Mouse (Mus musculus) liver, embryonic 16.5 days (tissue): ENCODE results near the gene Xrra1. TPM values are rescaled to one million over a fixed set of nuclear protein-coding genes. Genes with fewer than 3 reads are reported as not detected.

Experiments used
- ATAC-seq: fragments of 200-750 bp; cut with Nextera tagmentation; 2 replicates; pipeline ENCODE4 v1.8.0; 2017; ENCODE audit warnings: low read depth, mild to moderate bottlenecking, moderate number of reproducible peaks, moderate library complexity
- H3K27ac ChIP-seq: fragments of 300-500 bp; sonication (generic); 2 replicates; pipeline ENCODE4 v1.5.1; 2014; ENCODE audit warnings: mild to moderate bottlenecking, low read length
- H3K27me3 ChIP-seq: fragments of 300-500 bp; sonication (generic); 2 replicates; pipeline ENCODE4 v1.6.1; 2014; ENCODE audit warnings: low read depth, low read length, mixed read lengths; ENCODE audit not compliant: control insufficient read depth, insufficient read depth
- H3K36me3 ChIP-seq: fragments of 300-500 bp; sonication (generic); 2 replicates; pipeline ENCODE4 v1.6.1; 2014; ENCODE audit warnings: mild to moderate bottlenecking; ENCODE audit not compliant: control insufficient read depth, insufficient read depth
- H3K4me1 ChIP-seq: fragments of 300-500 bp; sonication (generic); 2 replicates; pipeline ENCODE4 v1.6.1; 2014; ENCODE audit warnings: low read depth, low read length, mixed read lengths; ENCODE audit not compliant: control insufficient read depth
- H3K4me2 ChIP-seq: fragments of 300-500 bp; sonication (generic); 2 replicates; pipeline ENCODE4 v1.6.1; 2014; ENCODE audit warnings: low read depth, low read length, mixed read lengths
- H3K4me3 ChIP-seq: fragments of 300-500 bp; sonication (generic); 2 replicates; pipeline ENCODE4 v1.5.1; 2014; ENCODE audit warnings: low read depth, mild to moderate bottlenecking, low read length
- H3K9ac ChIP-seq: fragments of 300-500 bp; sonication (generic); 2 replicates; pipeline ENCODE4 v1.6.1; 2014; ENCODE audit warnings: low read depth, low read length
- H3K9me3 ChIP-seq: fragments of 300-500 bp; sonication (generic); replicated peaks from 2 replicates; pipeline ENCODE4 v1.6.1; 2016; ENCODE audit warnings: low read length; ENCODE audit not compliant: control insufficient read depth
- WGBS: fragments of 180-500 bp; shearing (Covaris S2); extraction: QIAGEN DNeasy Blood & Tissue Kit; methylation state at CpG from one replicate; pipeline ENCODE4 v1.1.7; 2014; ENCODE audit not compliant: insufficient replicate concordance; 5-methylcytosine and 5-hydroxymethylcytosine counted together
- polyA plus RNA-seq: library from polyadenylated mRNA; unstranded; fragments of >200 nt; fragmentation: Nextera tagmentation; extraction: Ambion mirVana; gene quantifications from 2 replicates; pipeline ENCODE4 v1.2.1, GENCODE M21; 2015

The Xrra1 gene
- polyA plus RNA-seq, 1 experiment from 2014 or later = not detected

- no peak overlapping the region for H3K4me3 ChIP-seq
- no peak overlapping the region for H3K27ac ChIP-seq
- no peak overlapping the region for H3K9ac ChIP-seq
- H3K4me2 ChIP-seq = no peak overlapping the region
- no peaks in the 10 kb centered on the region for H3K4me1 ChIP-seq
- no peaks in the 10 kb centered on the region for H3K9me3 ChIP-seq
- H3K36me3 ChIP-seq = no peaks in the 10 kb centered on the region
- no peak for ATAC-seq
- 2% methylated on average over 3 of the region's 3 CpGs for WGBS
- no peaks in the 10 kb centered on the region for H3K27me3 ChIP-seq
Measured at GRCm38 (mm10) chr7:99876345-99876744, 17.4 kb downstream of the Xrra1 start.

- no peaks in the 10 kb centered on the region for H3K36me3 ChIP-seq
- H3K27me3 ChIP-seq = no peaks in the 10 kb centered on the region
- no peak for ATAC-seq
- no peak overlapping the region for H3K27ac ChIP-seq
- no peaks in the 10 kb centered on the region for H3K9me3 ChIP-seq
- H3K4me2 ChIP-seq = no peak overlapping the region
- H3K9ac ChIP-seq = no peak overlapping the region
- 54% methylated on average over 2 of the region's 2 CpGs for WGBS
- no peaks in the 10 kb centered on the region for H3K4me1 ChIP-seq
- H3K4me3 ChIP-seq = no peak overlapping the region
Measured at GRCm38 (mm10) chr7:99878254-99878653, 19.3 kb downstream of the Xrra1 start.

GRCm38 (mm10) chr7:99887230-99887735, 28.4 kb downstream of the Xrra1 start:
- Histone ChIP-seq H3K4me1 (no peaks in the 10 kb centered on the region), H3K27me3 (no peaks in the 10 kb centered on the region), H3K36me3 (no peaks in the 10 kb centered on the region), H3K4me3 (no peak overlapping the region), H3K4me2 (no peak overlapping the region), H3K27ac (no peak overlapping the region), H3K9me3 (no peaks in the 10 kb centered on the region), H3K9ac (no peak overlapping the region)
- WGBS = 40% methylated on average over 2 of the region's 2 CpGs
- ATAC-seq = no peak

- H3K36me3 ChIP-seq = no peaks in the 10 kb centered on the region
- H3K4me1 ChIP-seq = no peaks in the 10 kb centered on the region
- no peak overlapping the region for H3K27ac ChIP-seq
- no peaks in the 10 kb centered on the region for H3K27me3 ChIP-seq
- H3K9me3 ChIP-seq = no peaks in the 10 kb centered on the region
- H3K4me2 ChIP-seq = no peak overlapping the region
- H3K9ac ChIP-seq = no peak overlapping the region
- no peak overlapping the region for H3K4me3 ChIP-seq
- ATAC-seq = no peak
Measured at GRCm38 (mm10) chr7:99887743-99888142, 28.8 kb downstream of the Xrra1 start.

GRCm38 (mm10) chr7:99889175-99889880, 30.4 kb downstream of the Xrra1 start:
- 29% methylated on average over 10 of the region's 10 CpGs for WGBS
- H3K9me3 ChIP-seq = no peaks in the 10 kb centered on the region
- H3K4me3 ChIP-seq = no peak overlapping the region
- no peak overlapping the region for H3K9ac ChIP-seq
- H3K36me3 ChIP-seq = no peaks in the 10 kb centered on the region
- H3K27me3 ChIP-seq = no peaks in the 10 kb centered on the region
- H3K4me1 ChIP-seq = no peaks in the 10 kb centered on the region
- no peak overlapping the region for H3K27ac ChIP-seq
- ATAC-seq = no peak
- H3K4me2 ChIP-seq = no peak overlapping the region

- Histone ChIP-seq H3K4me2 (no peak overlapping the region), H3K4me3 (no peak overlapping the region), H3K9me3 (no peaks in the 10 kb centered on the region), H3K27ac (no peak overlapping the region), H3K4me1 (no peaks in the 10 kb centered on the region), H3K27me3 (no peaks in the 10 kb centered on the region), H3K36me3 (no peaks in the 10 kb centered on the region), H3K9ac (no peak overlapping the region)
- ATAC-seq = no peak
- 53% methylated on average over 3 of the region's 3 CpGs for WGBS
Measured at GRCm38 (mm10) chr7:99890168-99890755, 31.3 kb downstream of the Xrra1 start.

- no peaks in the 10 kb centered on the region for H3K27me3 ChIP-seq
- no peaks in the 10 kb centered on the region for H3K9me3 ChIP-seq
- no peak for ATAC-seq
- no peaks in the 10 kb centered on the region for H3K4me1 ChIP-seq
- WGBS = 34% methylated on average over 3 of the region's 3 CpGs
- H3K27ac ChIP-seq = no peak overlapping the region
- H3K36me3 ChIP-seq = no peaks in the 10 kb centered on the region
- H3K4me2 ChIP-seq = no peak overlapping the region
- no peak overlapping the region for H3K9ac ChIP-seq
- H3K4me3 ChIP-seq = no peak overlapping the region
Measured at GRCm38 (mm10) chr7:99891471-99891870, 32.6 kb downstream of the Xrra1 start.

GRCm38 (mm10) chr7:99892351-99892750, 33.4 kb downstream of the Xrra1 start:
- Histone ChIP-seq H3K9ac (no peak overlapping the region), H3K27ac (no peak overlapping the region), H3K4me1 (no peaks in the 10 kb centered on the region), H3K27me3 (no peaks in the 10 kb centered on the region), H3K36me3 (no peaks in the 10 kb centered on the region), H3K9me3 (no peaks in the 10 kb centered on the region), H3K4me2 (no peak overlapping the region), H3K4me3 (no peak overlapping the region)
- WGBS = 48% methylated on average over 2 of the region's 2 CpGs
- ATAC-seq = no peak

- H3K9me3 ChIP-seq = no peaks in the 10 kb centered on the region
- no peaks in the 10 kb centered on the region for H3K36me3 ChIP-seq
- no peak for ATAC-seq
- no peak overlapping the region for H3K27ac ChIP-seq
- H3K4me1 ChIP-seq = no peaks in the 10 kb centered on the region
- H3K4me3 ChIP-seq = no peak overlapping the region
- no peak overlapping the region for H3K9ac ChIP-seq
- WGBS = 64% methylated on average over 3 of the region's 3 CpGs
- H3K4me2 ChIP-seq = no peak overlapping the region
- no peaks in the 10 kb centered on the region for H3K27me3 ChIP-seq
Measured at GRCm38 (mm10) chr7:99893967-99894366, 35.1 kb downstream of the Xrra1 start.
